Mouse (Mus musculus): ENCODE results near the gene Vmn1r90. TPM values are rescaled to one million over a fixed set of nuclear protein-coding genes. Genes with fewer than 3 reads are reported as not detected.
"Not testable (repeated sequence)": the region's sequence is repeated elsewhere in the genome, so short reads cannot be mapped to it uniquely, and the experiment has no call there.

Vmn1r90 gene
- 1.2 and 1.8 TPM in 2 replicates for polyA plus RNA-seq (2012; rRNA removed)
- 0.36 and 0.55 TPM in 2 replicates for polyA plus RNA-seq (2014; fragmentation: Nextera tagmentation; extraction: Ambion mirVana)

DNA sequence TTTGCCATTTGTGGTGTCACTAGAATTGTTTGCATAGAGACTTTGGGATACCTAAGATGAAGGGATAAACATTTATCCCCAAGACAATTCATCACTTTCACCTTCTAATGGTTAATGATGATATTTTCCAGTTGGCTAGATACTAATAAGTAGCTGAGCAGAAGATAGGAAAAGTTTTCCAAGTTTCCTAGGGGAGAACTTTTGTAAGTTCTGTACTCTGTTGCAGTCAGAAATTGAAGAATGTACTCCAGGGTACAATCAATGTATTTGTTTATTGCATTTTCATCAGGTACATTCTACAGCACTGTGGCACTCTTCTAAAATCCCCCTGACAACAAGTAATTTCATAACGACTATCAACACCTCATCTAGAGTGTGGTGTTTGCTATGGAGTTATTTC lies at the start of gene Vmn1r90:
Gene Vmn1r90 (minus strand): TSS at position 101 of the 400 bp plus-strand sequence.
- DNase-seq (ENCODE audit: low spot score), result no peak
- 68% methylated on average over 1 of the region's 1 CpGs for WGBS

DNA sequence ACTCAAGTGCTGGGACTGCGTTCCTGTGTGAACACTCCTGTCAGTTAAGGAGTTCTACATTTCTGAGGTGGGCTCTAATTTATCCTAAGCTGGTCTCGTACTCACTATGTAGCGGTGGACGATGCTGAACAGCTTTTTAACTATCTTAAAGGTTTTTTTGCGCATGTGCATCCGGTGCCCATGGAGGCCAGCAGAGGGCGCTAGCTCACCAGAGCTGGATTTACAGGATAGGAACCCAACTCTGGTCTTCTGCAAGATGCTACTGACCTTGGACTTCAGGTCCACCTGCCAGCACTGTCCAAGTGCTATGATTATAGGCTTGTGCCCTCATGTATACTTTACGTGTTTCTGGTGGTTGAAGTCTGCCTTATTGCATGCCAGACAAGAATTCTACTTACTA lies 29.7 kb upstream of the Vmn1r90 start:
- not testable (repeated sequence) for DNase-seq (ENCODE audit: low spot score); H3K4me1 ChIP-seq (ENCODE audit: control insufficient read depth, insufficient read depth, low read length); ATAC-seq (ENCODE audit: low FRiP score, low read depth); H3K4me2 ChIP-seq (replicated peaks; ENCODE audit: low read depth, low read length, severe bottlenecking); H3K36me3 ChIP-seq (ENCODE audit: control insufficient read depth, insufficient read depth, low read length); H3K9ac ChIP-seq (ENCODE audit: low read depth, low read length, severe bottlenecking); H3K9me3 ChIP-seq (ENCODE audit: control insufficient read depth, low read length); H3K4me3 ChIP-seq (replicated peaks; ENCODE audit: low read length); H3K27ac ChIP-seq (replicated peaks; ENCODE audit: low read depth, low read length); H3K27me3 ChIP-seq (ENCODE audit: control insufficient read depth, insufficient read depth, low read length)
- WGBS, result 62% methylated on average over 8 of the region's 8 CpGs

More for the DNA sequence above, at the start of gene Vmn1r90:
- ATAC-seq (ENCODE audit: low FRiP score, low read depth), result no peak
- H3K4me1 ChIP-seq (ENCODE audit: control insufficient read depth, insufficient read depth, low read length), result no peaks in the 10 kb centered on the region
- H3K27ac ChIP-seq (replicated peaks; ENCODE audit: low read depth, low read length), result no peak within 1 kb of the TSS
- no peak for TF ChIP-seq POLR2A (IDR thresholded peaks at IDR 0.05; ENCODE audit: borderline replicate concordance, extremely low read depth, insufficient read depth, insufficient read length)
- no peaks in the 10 kb centered on the region for H3K9me3 ChIP-seq (ENCODE audit: control insufficient read depth, low read length)
- H3K36me3 ChIP-seq (ENCODE audit: control insufficient read depth, insufficient read depth, low read length), result no peaks in the 10 kb centered on the region
- H3K4me2 ChIP-seq (replicated peaks; ENCODE audit: low read depth, low read length, severe bottlenecking), result no peak within 1 kb of the TSS
- H3K4me3 ChIP-seq (replicated peaks; ENCODE audit: low read length), result no peak within 1 kb of the TSS
- H3K27me3 ChIP-seq (ENCODE audit: control insufficient read depth, insufficient read depth, low read length), result no peaks in the 10 kb centered on the region
- no peak within 1 kb of the TSS for H3K9ac ChIP-seq (ENCODE audit: low read depth, low read length, severe bottlenecking)

DNA sequence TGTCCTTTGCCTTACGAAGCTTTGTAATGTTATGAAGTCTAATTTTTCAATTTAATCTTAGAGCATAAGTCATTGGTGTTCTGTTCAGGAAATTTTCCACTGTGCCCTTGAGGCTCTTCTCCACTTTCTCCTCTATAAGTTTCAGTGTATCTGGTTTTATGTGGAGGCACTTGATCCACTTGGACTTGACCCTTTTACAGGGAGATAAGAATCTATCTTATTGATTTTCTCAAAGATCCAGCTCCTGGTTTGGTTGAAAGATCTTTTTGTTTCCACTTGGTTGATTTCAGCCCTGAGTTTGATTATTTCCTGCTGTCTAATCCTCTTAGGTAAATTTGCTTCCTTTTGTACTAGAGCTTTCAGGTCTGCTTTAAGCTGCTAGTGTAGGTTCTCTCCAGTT lies 11.0 kb downstream of the Vmn1r90 start:
- DNase-seq (ENCODE audit: low spot score) (no peak), ATAC-seq (ENCODE audit: low FRiP score, low read depth) (no peak)
- H3K4me2 ChIP-seq (replicated peaks; ENCODE audit: low read depth, low read length, severe bottlenecking), result no peak overlapping the region
- H3K4me3 ChIP-seq (replicated peaks; ENCODE audit: low read length), result no peak overlapping the region
- no peaks in the 10 kb centered on the region for H3K27me3 ChIP-seq (ENCODE audit: control insufficient read depth, insufficient read depth, low read length)
- H3K27ac ChIP-seq (replicated peaks; ENCODE audit: low read depth, low read length), result no peak overlapping the region
- H3K9me3 ChIP-seq (ENCODE audit: control insufficient read depth, low read length), result no peaks in the 10 kb centered on the region
- TF ChIP-seq POLR2A (IDR thresholded peaks at IDR 0.05; ENCODE audit: borderline replicate concordance, extremely low read depth, insufficient read depth, insufficient read length), result no peak
- no peaks in the 10 kb centered on the region for H3K36me3 ChIP-seq (ENCODE audit: control insufficient read depth, insufficient read depth, low read length)
- WGBS, result 88% methylated on average over 1 of the region's 1 CpGs
- no peaks in the 10 kb centered on the region for H3K4me1 ChIP-seq (ENCODE audit: control insufficient read depth, insufficient read depth, low read length)
- H3K9ac ChIP-seq (ENCODE audit: low read depth, low read length, severe bottlenecking), result no peak overlapping the region

DNA sequence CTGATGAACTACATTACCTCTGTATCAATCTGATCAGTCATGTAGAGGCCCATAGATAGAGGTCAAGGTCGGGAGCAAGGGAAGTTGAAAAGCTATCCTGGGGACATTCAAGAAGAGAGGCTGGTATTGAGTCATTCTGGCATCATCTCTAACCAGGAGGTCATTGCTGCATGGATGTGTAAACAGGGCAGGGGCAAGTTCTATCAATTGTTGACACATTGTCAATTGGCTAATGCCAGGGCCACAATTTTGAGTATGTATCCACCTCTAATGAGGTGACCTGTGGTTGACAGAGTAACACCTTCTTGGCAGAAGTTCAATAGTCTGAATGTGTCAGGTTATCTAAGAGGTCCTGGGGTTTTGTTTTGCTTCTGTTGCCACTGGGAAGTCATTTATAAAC lies 38.0 kb downstream of the Vmn1r90 start:
- Histone ChIP-seq H3K27me3 (ENCODE audit: control insufficient read depth, insufficient read depth, low read length) (no peaks in the 10 kb centered on the region), H3K4me3 (replicated peaks; ENCODE audit: low read length) (no peak overlapping the region), H3K9ac (ENCODE audit: low read depth, low read length, severe bottlenecking) (no peak overlapping the region), H3K36me3 (ENCODE audit: control insufficient read depth, insufficient read depth, low read length) (no peaks in the 10 kb centered on the region), H3K4me2 (replicated peaks; ENCODE audit: low read depth, low read length, severe bottlenecking) (no peak overlapping the region), H3K4me1 (ENCODE audit: control insufficient read depth, insufficient read depth, low read length) (no peaks in the 10 kb centered on the region), H3K9me3 (ENCODE audit: control insufficient read depth, low read length) (peaks cover 8% of the 10 kb centered on the region; the same call in 1 of the 2 replicates), H3K27ac (replicated peaks; ENCODE audit: low read depth, low read length) (no peak overlapping the region)
- no peak for TF ChIP-seq POLR2A (IDR thresholded peaks at IDR 0.05; ENCODE audit: borderline replicate concordance, extremely low read depth, insufficient read depth, insufficient read length)
- DNase-seq (ENCODE audit: low spot score), result no peak
- ATAC-seq (ENCODE audit: low FRiP score, low read depth), result no peak
- 58% methylated on average over 1 of the region's 1 CpGs for WGBS

DNA sequence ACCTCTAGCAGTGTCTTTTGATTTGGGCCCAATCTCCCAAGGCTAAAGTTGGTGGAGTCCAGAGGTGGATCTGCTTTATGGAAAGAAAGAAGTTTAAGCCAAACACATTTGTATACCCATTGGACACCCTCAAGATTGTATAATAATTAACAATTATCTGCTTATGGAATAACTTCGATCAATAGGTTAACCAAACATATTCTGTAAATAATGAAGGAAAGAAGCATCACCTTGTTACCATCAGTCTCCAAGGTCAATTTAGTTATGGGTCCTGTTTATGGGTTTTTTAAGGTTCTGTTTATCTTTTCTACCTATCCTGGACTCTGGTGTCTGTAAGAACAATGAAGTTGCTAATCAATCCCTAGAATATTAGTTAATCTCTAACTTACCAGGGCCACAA lies 40.7 kb downstream of the Vmn1r90 start:
- no peak for ATAC-seq (ENCODE audit: low FRiP score, low read depth)
- WGBS, result 83% methylated on average over 1 of the region's 1 CpGs
- H3K4me2 ChIP-seq (replicated peaks; ENCODE audit: low read depth, low read length, severe bottlenecking), result no peak overlapping the region

DNA sequence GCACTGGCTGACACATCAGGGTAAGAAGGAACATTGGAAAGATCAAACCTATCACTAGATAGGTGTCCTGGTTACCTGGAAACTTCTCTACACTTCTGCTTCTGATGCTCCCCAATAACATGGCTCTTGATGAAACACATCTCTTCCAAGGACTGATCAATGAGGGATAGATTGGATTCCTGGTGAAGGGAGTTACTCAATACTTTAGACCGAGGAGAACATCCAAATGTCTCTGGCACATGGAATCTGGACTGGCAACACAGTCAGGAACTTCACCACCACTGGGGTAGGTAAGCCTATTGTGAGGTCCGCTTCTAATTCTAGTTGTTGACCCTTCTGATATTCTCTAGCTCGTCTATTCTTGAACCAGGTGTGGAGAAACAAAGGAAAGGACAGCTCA lies 45.0 kb downstream of the Vmn1r90 start:
- TF ChIP-seq POLR2A (IDR thresholded peaks at IDR 0.05; ENCODE audit: borderline replicate concordance, extremely low read depth, insufficient read depth, insufficient read length), result no peak
- ATAC-seq (ENCODE audit: low FRiP score, low read depth), result no peak
- Histone ChIP-seq H3K4me3 (replicated peaks; ENCODE audit: low read length) (no peak overlapping the region), H3K27me3 (ENCODE audit: control insufficient read depth, insufficient read depth, low read length) (no peaks in the 10 kb centered on the region), H3K36me3 (ENCODE audit: control insufficient read depth, insufficient read depth, low read length) (no peaks in the 10 kb centered on the region), H3K9ac (ENCODE audit: low read depth, low read length, severe bottlenecking) (no peak overlapping the region), H3K4me2 (replicated peaks; ENCODE audit: low read depth, low read length, severe bottlenecking) (no peak overlapping the region), H3K4me1 (ENCODE audit: control insufficient read depth, insufficient read depth, low read length) (no peaks in the 10 kb centered on the region), H3K27ac (replicated peaks; ENCODE audit: low read depth, low read length) (no peak overlapping the region), H3K9me3 (ENCODE audit: control insufficient read depth, low read length) (peaks cover 9% of the 10 kb centered on the region; the same call in 1 of the 2 replicates)
- no peak for DNase-seq (ENCODE audit: low spot score)
- WGBS, result 81% methylated on average over 3 of the region's 3 CpGs

More for the DNA sequence above, 40.7 kb downstream of the Vmn1r90 start:
- Histone ChIP-seq H3K27ac (replicated peaks; ENCODE audit: low read depth, low read length) (no peak overlapping the region), H3K9ac (ENCODE audit: low read depth, low read length, severe bottlenecking) (no peak overlapping the region), H3K36me3 (ENCODE audit: control insufficient read depth, insufficient read depth, low read length) (no peaks in the 10 kb centered on the region), H3K4me3 (replicated peaks; ENCODE audit: low read length) (no peak overlapping the region), H3K27me3 (ENCODE audit: control insufficient read depth, insufficient read depth, low read length) (no peaks in the 10 kb centered on the region), H3K4me1 (ENCODE audit: control insufficient read depth, insufficient read depth, low read length) (no peaks in the 10 kb centered on the region), H3K9me3 (ENCODE audit: control insufficient read depth, low read length) (peaks cover 8% of the 10 kb centered on the region; the same call in 1 of the 2 replicates)
- DNase-seq (ENCODE audit: low spot score), result no peak
- TF ChIP-seq POLR2A (IDR thresholded peaks at IDR 0.05; ENCODE audit: borderline replicate concordance, extremely low read depth, insufficient read depth, insufficient read length), result no peak

Other genes starting within 250 kb of the Vmn1r90 start
- gene Obox8, start 229.9 kb downstream of the Vmn1r90 start, polyA plus RNA-seq (2012; rRNA removed), result not detected in 2 replicates
- gene Obox8, start 229.9 kb downstream of the Vmn1r90 start, polyA plus RNA-seq (2014; fragmentation: Nextera tagmentation; extraction: Ambion mirVana), result not detected in 2 replicates
- not detected in 2 replicates for gene Sult2a8, start 116.7 kb downstream of the Vmn1r90 start, polyA plus RNA-seq (2012; rRNA removed)
- not detected in 2 replicates for gene Sult2a8, start 116.7 kb downstream of the Vmn1r90 start, polyA plus RNA-seq (2014; fragmentation: Nextera tagmentation; extraction: Ambion mirVana)
- not detected in 2 replicates for gene Sult2a7, start 69.3 kb downstream of the Vmn1r90 start, polyA plus RNA-seq (2012; rRNA removed)
- gene Sult2a7, start 69.3 kb downstream of the Vmn1r90 start, polyA plus RNA-seq (2014; fragmentation: Nextera tagmentation; extraction: Ambion mirVana), result not detected in 2 replicates
- gene Obox7, start 96.0 kb upstream of the Vmn1r90 start, polyA plus RNA-seq (2012; rRNA removed), result not detected in 2 replicates
- gene Obox7, start 96.0 kb upstream of the Vmn1r90 start, polyA plus RNA-seq (2014; fragmentation: Nextera tagmentation; extraction: Ambion mirVana), result not detected in 2 replicates